Mouse (Mus musculus) forebrain, embryonic 11.5 days (tissue): Measurements from ENCODE around the gene 4930412O13Rik. TPM values are rescaled to one million over a fixed set of nuclear protein-coding genes. Genes with fewer than 3 reads are reported as not detected.

Source experiments
- ATAC-seq: fragments of 200-750 bp; cut with Nextera tagmentation; replicated peaks from 2 replicates; pipeline ENCODE4 v1.8.0; 2017; ENCODE audit warnings: moderate TSS enrichment; ENCODE audit not compliant: low FRiP score
- DNase-seq: peaks from one replicate; pipeline ENCODE4 v3.0.0-alpha.2; 2017; ENCODE audit warnings: low spot score
- H3K27ac ChIP-seq: fragments of 300-500 bp; sonication (generic); 2 replicates; pipeline ENCODE4 v1.5.1; 2014; ENCODE audit warnings: low read depth, low read length
- H3K27me3 ChIP-seq: fragments of 300-500 bp; sonication (generic); 2 replicates; pipeline ENCODE4 v1.6.1; 2014; ENCODE audit warnings: mild to moderate bottlenecking, low read length, mixed read lengths; ENCODE audit not compliant: control insufficient read depth, insufficient read depth
- H3K36me3 ChIP-seq: fragments of 300-500 bp; sonication (generic); 2 replicates; pipeline ENCODE4 v1.6.1; 2014; ENCODE audit warnings: mild to moderate bottlenecking, low read length, moderate library complexity, mixed read lengths; ENCODE audit not compliant: control insufficient read depth, insufficient read depth
- H3K4me1 ChIP-seq: fragments of 300-500 bp; sonication (generic); replicated peaks from 2 replicates; pipeline ENCODE4 v1.6.1; 2014; ENCODE audit warnings: low read length, mixed read lengths; ENCODE audit not compliant: control insufficient read depth, insufficient read depth
- H3K4me2 ChIP-seq: fragments of 300-500 bp; sonication (generic); 2 replicates; pipeline ENCODE4 v1.6.1; 2014; ENCODE audit warnings: low read depth, mild to moderate bottlenecking, low read length, moderate library complexity, mixed read lengths; ENCODE audit not compliant: severe bottlenecking
- H3K4me3 ChIP-seq: fragments of 300-500 bp; sonication (generic); 2 replicates; pipeline ENCODE4 v1.5.1; 2014; ENCODE audit warnings: low read depth, low read length
- H3K9ac ChIP-seq: fragments of 300-500 bp; sonication (generic); 2 replicates; pipeline ENCODE4 v1.6.1; 2014; ENCODE audit warnings: low read length
- H3K9me3 ChIP-seq: fragments of 300-500 bp; sonication (generic); 2 replicates; pipeline ENCODE4 v1.6.1; 2016; ENCODE audit warnings: low read length, mixed read lengths; ENCODE audit not compliant: control insufficient read depth
- WGBS: fragments of 180-500 bp; shearing (Covaris S2); extraction: QIAGEN DNeasy Blood & Tissue Kit; methylation state at CpG from one replicate; pipeline ENCODE4 v1.1.7; 2014; 5-methylcytosine and 5-hydroxymethylcytosine counted together
- polyA plus RNA-seq: library from polyadenylated mRNA; unstranded; fragments of >200 nt; fragmentation: Nextera tagmentation; extraction: Ambion mirVana; gene quantifications from 2 replicates; pipeline ENCODE4 v1.2.1, GENCODE M21; 2014

Gene 4930412O13Rik
- polyA plus RNA-seq, 1 experiment from 2014 or later = not detected

GRCm38 (mm10) chr2:9871798-9872197 lies 9.3 kb upstream of the 4930412O13Rik start:
- Histone ChIP-seq H3K27me3 (peaks cover 64% of the 10 kb centered on the region), H3K4me3 (no peak overlapping the region)

DNA sequence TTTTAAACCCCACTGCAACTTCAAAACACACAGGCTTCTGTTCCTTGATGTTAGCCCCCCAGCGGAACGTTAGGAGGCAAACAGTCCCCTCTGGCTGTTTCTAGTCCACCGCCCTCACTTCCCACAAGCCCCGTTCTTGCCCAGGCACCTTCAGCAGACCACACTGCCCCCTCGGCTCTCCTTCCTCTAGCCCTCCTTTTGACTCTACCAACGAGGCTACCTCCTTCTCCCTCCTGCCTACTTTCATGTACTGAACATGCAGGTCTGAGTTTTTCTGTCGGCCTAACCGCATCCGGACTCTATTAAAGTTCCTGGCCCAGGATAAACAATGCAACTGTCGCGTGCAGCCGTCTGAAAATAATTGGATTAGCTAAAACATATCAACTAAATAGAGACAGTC lies 8.4 kb upstream of the 4930412O13Rik start:
- ATAC-seq (peak; percentile 49), DNase-seq (no peak)
- H3K27me3 ChIP-seq = peaks cover 71% of the 10 kb centered on the region
- H3K4me2 ChIP-seq = peak overlapping the region; percentile 15; the same call in 1 of the 2 replicates
- H3K9ac ChIP-seq = no peak overlapping the region
- no peak overlapping the region; the same call in 1 of the 2 replicates for H3K4me3 ChIP-seq
- under 1% methylated on average over 12 of the region's 12 CpGs for WGBS
- H3K27ac ChIP-seq = no peak overlapping the region
- peaks cover 2% of the 10 kb centered on the region; the same call in 1 of the 2 replicates for H3K4me1 ChIP-seq
- no peaks in the 10 kb centered on the region for H3K36me3 ChIP-seq
- no peaks in the 10 kb centered on the region for H3K9me3 ChIP-seq

More at GRCm38 (mm10) chr2:9871798-9872197, 9.3 kb upstream of the 4930412O13Rik start:
- Histone ChIP-seq H3K36me3 (no peaks in the 10 kb centered on the region), H3K9me3 (no peaks in the 10 kb centered on the region), H3K4me2 (no peak overlapping the region), H3K27ac (no peak overlapping the region), H3K9ac (no peak overlapping the region), H3K4me1 (no peaks in the 10 kb centered on the region; the same call in 1 of the 2 replicates)
- ATAC-seq = no peak
- DNase-seq = no peak
- 5% methylated on average over 6 of the region's 6 CpGs for WGBS

DNA sequence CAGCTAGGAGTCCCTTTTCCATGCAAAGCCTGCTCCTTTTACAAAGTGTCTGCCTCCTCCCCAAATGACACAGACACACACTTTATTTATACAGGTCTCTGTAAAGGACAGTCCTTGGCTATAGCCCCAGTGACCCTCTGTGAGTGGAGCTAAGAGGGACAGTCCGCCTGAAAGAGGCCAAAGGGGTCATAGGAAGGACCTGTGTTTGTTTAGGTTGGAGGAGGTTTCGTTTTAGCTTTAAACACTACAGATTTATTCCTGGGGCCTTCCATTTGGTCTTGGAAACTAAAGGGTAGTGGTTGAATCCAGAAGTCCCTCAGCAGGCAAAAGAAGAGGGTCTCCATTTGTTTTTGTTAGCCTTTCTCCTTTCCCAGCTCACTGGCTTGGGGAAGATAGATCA lies 7.3 kb upstream of the 4930412O13Rik start:
- H3K36me3 ChIP-seq = no peaks in the 10 kb centered on the region
- no peak overlapping the region for H3K9ac ChIP-seq
- no peak for DNase-seq
- H3K9me3 ChIP-seq = no peaks in the 10 kb centered on the region
- H3K27ac ChIP-seq = no peak overlapping the region
- no peak overlapping the region for H3K4me3 ChIP-seq
- WGBS = 4% methylated on average over 2 of the region's 2 CpGs
- H3K4me1 ChIP-seq = peaks cover 4% of the 10 kb centered on the region; the same call in 1 of the 2 replicates
- ATAC-seq = no peak
- peaks cover 80% of the 10 kb centered on the region for H3K27me3 ChIP-seq
- no peak overlapping the region for H3K4me2 ChIP-seq

GRCm38 (mm10) chr2:9874467-9875219 lies 6.4 kb upstream of the 4930412O13Rik start:
- Histone ChIP-seq H3K9ac (no peak overlapping the region), H3K4me1 (peaks cover 7% of the 10 kb centered on the region; the same call in 1 of the 2 replicates), H3K27me3 (peaks cover 81% of the 10 kb centered on the region), H3K27ac (no peak overlapping the region), H3K9me3 (no peaks in the 10 kb centered on the region), H3K36me3 (no peaks in the 10 kb centered on the region), H3K4me2 (no peak overlapping the region), H3K4me3 (no peak overlapping the region)
- no peak for ATAC-seq
- DNase-seq = no peak
- WGBS = 2% methylated on average over 39 of the region's 39 CpGs

GRCm38 (mm10) chr2:9875220-9875619 lies 5.8 kb upstream of the 4930412O13Rik start:
- Histone ChIP-seq H3K27ac (no peak overlapping the region), H3K4me2 (no peak overlapping the region), H3K9me3 (no peaks in the 10 kb centered on the region), H3K4me3 (no peak overlapping the region), H3K27me3 (peaks cover 85% of the 10 kb centered on the region), H3K36me3 (no peaks in the 10 kb centered on the region), H3K9ac (no peak overlapping the region), H3K4me1 (peaks cover 7% of the 10 kb centered on the region; the same call in 1 of the 2 replicates)
- ATAC-seq = no peak
- WGBS = 0% methylated on average over 4 of the region's 4 CpGs
- no peak for DNase-seq

GRCm38 (mm10) chr2:9875676-9876357 lies 5.2 kb upstream of the 4930412O13Rik start:
- peaks cover 88% of the 10 kb centered on the region for H3K27me3 ChIP-seq
- H3K9ac ChIP-seq = no peak overlapping the region
- H3K4me3 ChIP-seq = no peak overlapping the region
- H3K9me3 ChIP-seq = no peaks in the 10 kb centered on the region
- ATAC-seq (no peak), DNase-seq (peak; percentile 40)
- no peak overlapping the region for H3K27ac ChIP-seq
- peaks cover 7% of the 10 kb centered on the region; the same call in 1 of the 2 replicates for H3K4me1 ChIP-seq
- H3K4me2 ChIP-seq = no peak overlapping the region
- 6% methylated on average over 12 of the region's 12 CpGs for WGBS
- no peaks in the 10 kb centered on the region for H3K36me3 ChIP-seq

DNA sequence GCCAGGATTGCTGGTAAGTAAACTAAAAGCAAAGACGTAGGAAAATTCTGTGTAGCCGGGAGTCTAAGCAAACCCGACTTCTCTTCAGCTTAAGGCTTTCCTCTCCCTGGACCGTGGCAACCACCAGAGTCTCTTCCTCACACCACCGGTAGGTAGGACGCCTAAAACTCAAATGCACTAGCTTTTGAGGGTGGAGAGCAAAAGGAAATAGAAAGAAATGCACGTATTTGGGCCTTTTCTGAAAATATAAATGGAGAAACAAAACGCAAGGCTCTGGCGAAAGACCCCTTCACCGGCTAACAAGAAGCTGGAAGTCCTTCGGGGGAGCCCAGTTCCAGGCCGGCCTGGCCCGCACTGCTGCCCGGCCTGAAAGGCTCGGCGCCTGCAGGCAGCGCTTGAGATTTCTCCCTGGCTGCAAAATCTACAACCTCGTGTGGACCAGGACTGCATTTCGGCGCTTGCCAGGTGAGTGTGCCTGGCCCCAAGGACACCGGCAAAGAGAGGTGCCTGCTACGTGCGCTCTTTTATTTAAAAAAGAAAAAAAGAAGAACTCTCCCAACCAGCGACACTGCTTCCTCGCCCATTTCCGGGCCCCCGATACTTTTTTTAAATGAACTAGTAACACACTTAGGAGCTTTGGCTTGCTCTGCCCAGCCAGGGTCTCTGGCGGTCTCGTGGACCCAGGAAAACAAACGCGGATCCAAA lies 4.3 kb upstream of the 4930412O13Rik start:
- DNase-seq (peak; percentile 61), ATAC-seq (no peak)
- peaks cover 89% of the 10 kb centered on the region for H3K27me3 ChIP-seq
- no peaks in the 10 kb centered on the region for H3K9me3 ChIP-seq
- H3K36me3 ChIP-seq = no peaks in the 10 kb centered on the region
- H3K4me1 ChIP-seq = peaks cover 7% of the 10 kb centered on the region; the same call in 1 of the 2 replicates
- H3K9ac ChIP-seq = no peak overlapping the region; the same call in 1 of the 2 replicates
- no peak overlapping the region for H3K27ac ChIP-seq
- H3K4me3 ChIP-seq = peak overlapping the region; percentile 18
- H3K4me2 ChIP-seq = peak overlapping the region; percentile 21; the same call in 1 of the 2 replicates
- WGBS = under 1% methylated on average over 31 of the region's 31 CpGs

- Histone ChIP-seq H3K27me3 (peaks cover 89% of the 10 kb centered on the region), H3K27ac (no peak overlapping the region), H3K9ac (no peak overlapping the region), H3K4me1 (peaks cover 8% of the 10 kb centered on the region; the same call in 1 of the 2 replicates), H3K9me3 (no peaks in the 10 kb centered on the region), H3K36me3 (no peaks in the 10 kb centered on the region), H3K4me3 (peak overlapping the region; percentile 18), H3K4me2 (peak overlapping the region; percentile 21; the same call in 1 of the 2 replicates)
- ATAC-seq (no peak), DNase-seq (peak; percentile 72)
- WGBS = under 1% methylated on average over 35 of the region's 35 CpGs
Measured at GRCm38 (mm10) chr2:9877326-9877690, 3.7 kb upstream of the 4930412O13Rik start.
